Mouse (Mus musculus): ENCODE data around the gene Mrpl55. TPM values are rescaled to one million over a fixed set of nuclear protein-coding genes. Genes with fewer than 3 reads are reported as not detected.
"Not testable (repeated sequence)": the region's sequence is repeated elsewhere in the genome, so short reads cannot be mapped to it uniquely, and the experiment has no call there.

The Mrpl55 gene
- polyA plus RNA-seq, 1 experiment from 2014 or later, result 97.1 TPM

- Histone ChIP-seq H3K27ac (peak overlapping the region; percentile 81), H3K27me3 (no peaks in the 10 kb centered on the region), H3K9ac (peak overlapping the region; percentile 87), H3K36me3 (peaks cover 44% of the 10 kb centered on the region), H3K4me2 (peak overlapping the region; percentile 83), H3K4me1 (peaks cover 13% of the 10 kb centered on the region), H3K4me3 (peak overlapping the region; percentile 86), H3K9me3 (no peaks in the 10 kb centered on the region)
- ATAC-seq (ENCODE audit: insufficient number of reproducible peaks, insufficient read depth, low FRiP score, low TSS enrichment, low read depth), result no peak
- WGBS, result 31% methylated on average over 16 of the region's 16 CpGs
Observed at GRCm38 (mm10) chr11:59201216-59202002, 877 bp upstream of the Mrpl55 start.

DNA sequence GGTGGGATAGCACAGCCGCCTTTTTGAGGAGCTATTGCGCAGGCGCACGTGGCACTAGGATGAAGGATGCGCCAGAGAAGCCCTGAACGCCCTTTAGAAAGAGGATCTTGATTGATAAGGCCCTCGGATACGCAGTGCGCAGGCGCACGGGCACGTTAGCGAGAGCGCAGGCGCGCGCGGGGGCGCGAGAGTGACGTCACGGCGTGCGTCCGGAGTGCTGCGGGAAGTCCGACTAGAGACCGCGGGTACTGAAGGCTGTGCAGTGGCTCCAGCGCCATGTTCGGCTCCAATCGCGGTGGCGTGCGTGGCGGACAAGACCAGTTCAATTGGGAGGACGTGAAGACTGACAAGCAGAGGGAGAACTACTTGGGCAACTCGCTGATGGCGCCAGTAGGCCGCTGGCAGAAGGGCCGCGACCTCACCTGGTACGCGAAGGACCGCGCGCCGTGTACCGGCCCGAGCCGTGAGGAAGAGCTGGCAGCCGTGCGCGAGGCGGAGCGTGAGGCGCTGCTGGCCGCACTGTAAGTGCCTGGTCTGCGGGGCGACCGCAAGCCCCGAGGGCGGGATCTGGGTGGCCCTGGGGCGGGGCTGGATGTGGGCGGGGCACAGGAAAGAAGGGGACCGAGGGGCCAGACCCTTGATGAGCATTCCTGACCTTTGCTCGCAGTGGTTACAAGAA, 6.0 kb downstream of the Mrpl55 start, which contains the start of gene 2310033P09Rik:
Gene 2310033P09Rik, plus strand, starts transcription at position 169 of the 679 bp plus-strand sequence.
- H3K27ac ChIP-seq, result peak within 1 kb of the TSS; percentile 95
- peak within 1 kb of the TSS; percentile 78 for H3K4me2 ChIP-seq
- peaks cover 66% of the 10 kb centered on the region for H3K36me3 ChIP-seq
- H3K4me3 ChIP-seq, result peak within 1 kb of the TSS; percentile 92
- H3K9ac ChIP-seq, result peak within 1 kb of the TSS; percentile 90
- no peaks in the 10 kb centered on the region for H3K9me3 ChIP-seq
- H3K27me3 ChIP-seq, result no peaks in the 10 kb centered on the region
- ATAC-seq (ENCODE audit: insufficient number of reproducible peaks, insufficient read depth, low FRiP score, low TSS enrichment, low read depth), result peak; percentile 68
- under 1% methylated on average over 65 of the region's 67 CpGs for WGBS
- peaks cover 18% of the 10 kb centered on the region for H3K4me1 ChIP-seq

DNA sequence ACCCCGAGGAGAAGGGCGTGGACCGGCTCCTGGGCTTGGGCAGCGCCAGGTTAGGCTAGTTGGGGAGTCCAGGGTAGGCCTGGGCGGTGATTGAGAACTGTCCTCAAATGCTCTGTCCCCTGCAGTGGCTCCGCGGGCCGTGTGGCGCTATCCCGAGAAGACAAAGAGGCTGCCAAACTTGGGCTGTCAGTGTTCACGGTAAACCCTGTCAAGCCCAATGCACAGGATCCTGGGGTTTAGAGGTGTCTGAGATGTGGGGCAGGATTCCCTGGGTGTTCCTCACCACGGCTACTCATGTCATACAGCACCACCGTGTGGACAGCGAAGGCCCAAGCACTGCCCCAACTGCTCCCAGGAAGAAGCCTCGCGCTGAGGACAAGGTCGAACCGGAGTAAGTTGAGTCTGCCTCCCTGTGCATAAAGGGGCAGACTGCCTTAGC, 6.7 kb downstream of the Mrpl55 start:
- WGBS, result 9% methylated on average over 18 of the region's 18 CpGs
- ATAC-seq (ENCODE audit: insufficient number of reproducible peaks, insufficient read depth, low FRiP score, low TSS enrichment, low read depth), result 0 out of 2 replicates have a peak, but pooled peaks have one; percentile 21
- Histone ChIP-seq H3K27me3 (no peaks in the 10 kb centered on the region), H3K4me1 (peaks cover 18% of the 10 kb centered on the region), H3K9me3 (no peaks in the 10 kb centered on the region), H3K4me2 (peak overlapping the region; percentile 78), H3K9ac (peak overlapping the region; percentile 90), H3K36me3 (peaks cover 68% of the 10 kb centered on the region), H3K4me3 (peak overlapping the region; percentile 92), H3K27ac (peak overlapping the region; percentile 95)

DNA sequence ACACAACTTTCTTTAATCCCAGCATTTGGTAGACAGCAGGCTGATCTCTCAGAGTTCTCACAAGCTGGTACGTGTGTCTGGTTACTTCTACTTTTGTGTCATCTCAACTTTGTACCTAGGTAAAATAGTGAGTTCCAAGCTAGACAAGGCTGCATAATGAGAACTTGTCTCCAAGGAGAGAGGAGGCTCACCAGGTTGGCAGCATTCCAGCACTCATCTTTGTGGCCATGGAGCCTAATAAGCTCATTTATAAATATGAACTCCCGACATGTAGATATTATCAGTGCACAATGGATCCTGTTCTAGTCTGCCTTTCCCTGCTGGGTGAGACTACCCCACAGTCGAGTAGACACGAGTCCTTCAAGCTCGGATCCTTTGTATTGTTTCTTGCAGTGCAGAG, 7.3 kb downstream of the Mrpl55 start:
- Histone ChIP-seq H3K27ac (no peak overlapping the region), H3K4me3 (peak overlapping the region; percentile 92), H3K27me3 (no peaks in the 10 kb centered on the region), H3K9ac (peak overlapping the region; percentile 90; the same call in 1 of the 2 replicates), H3K4me2 (peak overlapping the region; percentile 78), H3K36me3 (peaks cover 66% of the 10 kb centered on the region), H3K4me1 (peaks cover 18% of the 10 kb centered on the region), H3K9me3 (no peaks in the 10 kb centered on the region)
- 70% methylated on average over 5 of the region's 5 CpGs for WGBS
- ATAC-seq (ENCODE audit: insufficient number of reproducible peaks, insufficient read depth, low FRiP score, low TSS enrichment, low read depth), result no peak

DNA sequence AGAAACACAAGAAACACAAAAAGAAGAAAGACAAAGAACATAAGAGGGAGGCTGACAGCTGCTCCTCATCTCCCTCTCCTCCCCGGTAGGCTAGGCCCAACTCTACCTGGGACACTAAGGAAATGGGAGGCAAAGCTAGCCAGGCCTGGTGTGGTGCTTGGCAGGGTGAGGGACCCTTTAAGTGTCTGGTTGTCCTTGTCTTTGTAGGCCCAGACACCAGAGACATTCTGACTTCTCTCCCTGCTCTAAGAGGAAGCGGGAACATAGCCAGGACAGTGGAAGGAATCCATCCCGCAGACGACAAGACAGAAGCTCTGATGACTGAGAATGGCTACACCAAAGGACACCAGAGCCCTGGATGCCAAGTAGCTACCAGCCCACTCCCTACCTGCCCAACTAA, 7.7 kb downstream of the Mrpl55 start:
- H3K4me3 ChIP-seq, result no peak overlapping the region
- WGBS, result 86% methylated on average over 4 of the region's 4 CpGs
- peak overlapping the region; percentile 78; the same call in 1 of the 2 replicates for H3K4me2 ChIP-seq
- H3K36me3 ChIP-seq, result peaks cover 66% of the 10 kb centered on the region
- no peaks in the 10 kb centered on the region for H3K27me3 ChIP-seq
- no peak for ATAC-seq (ENCODE audit: insufficient number of reproducible peaks, insufficient read depth, low FRiP score, low TSS enrichment, low read depth)
- no peak overlapping the region for H3K9ac ChIP-seq
- peaks cover 18% of the 10 kb centered on the region for H3K4me1 ChIP-seq
- no peak overlapping the region for H3K27ac ChIP-seq
- H3K9me3 ChIP-seq, result no peaks in the 10 kb centered on the region

- H3K4me3 ChIP-seq; H3K9ac ChIP-seq; H3K27me3 ChIP-seq; ATAC-seq (ENCODE audit: insufficient number of reproducible peaks, insufficient read depth, low FRiP score, low TSS enrichment, low read depth); H3K27ac ChIP-seq; H3K9me3 ChIP-seq; H3K4me2 ChIP-seq: not testable (repeated sequence)
- Histone ChIP-seq H3K4me1 (peaks cover 18% of the 10 kb centered on the region), H3K36me3 (peaks cover 56% of the 10 kb centered on the region)
- 90% methylated on average over 9 of the region's 9 CpGs for WGBS
Observed at GRCm38 (mm10) chr11:59211561-59211960, 9.3 kb downstream of the Mrpl55 start.

DNA sequence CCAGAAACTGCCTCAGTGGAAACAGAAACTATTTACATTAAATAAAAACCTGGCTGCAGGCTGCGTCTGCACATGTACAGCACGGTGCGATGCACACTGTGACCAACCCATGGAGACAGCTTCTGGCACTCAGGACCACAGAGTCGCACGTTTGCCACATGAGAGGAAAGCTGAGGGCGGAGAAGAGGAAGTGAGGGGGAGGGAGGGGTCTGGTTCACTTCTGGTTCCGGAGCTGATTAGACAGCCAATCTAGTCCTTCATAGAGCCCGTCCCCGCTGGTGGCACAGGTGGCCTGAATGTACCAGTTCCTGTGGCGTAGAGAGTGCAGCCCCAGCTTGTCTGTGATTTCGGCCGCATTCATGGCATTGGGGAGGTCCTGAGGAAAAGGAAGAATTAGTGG, 10.0 kb downstream of the Mrpl55 start:
- not testable (repeated sequence) for H3K4me2 ChIP-seq; ATAC-seq (ENCODE audit: insufficient number of reproducible peaks, insufficient read depth, low FRiP score, low TSS enrichment, low read depth); H3K27me3 ChIP-seq; H3K9ac ChIP-seq; H3K4me3 ChIP-seq; H3K27ac ChIP-seq; H3K9me3 ChIP-seq
- Histone ChIP-seq H3K4me1 (peaks cover 23% of the 10 kb centered on the region), H3K36me3 (peaks cover 54% of the 10 kb centered on the region)
- WGBS, result 75% methylated on average over 12 of the region's 12 CpGs

GRCm38 (mm10) chr11:59212892-59213494, 10.7 kb downstream of the Mrpl55 start:
- no peak for ATAC-seq (ENCODE audit: insufficient number of reproducible peaks, insufficient read depth, low FRiP score, low TSS enrichment, low read depth)
- Histone ChIP-seq H3K27ac (no peak overlapping the region), H3K9ac (no peak overlapping the region), H3K9me3 (no peaks in the 10 kb centered on the region), H3K36me3 (peaks cover 59% of the 10 kb centered on the region), H3K4me3 (no peak overlapping the region), H3K27me3 (no peaks in the 10 kb centered on the region), H3K4me1 (peaks cover 28% of the 10 kb centered on the region), H3K4me2 (no peak overlapping the region)
- WGBS, result 90% methylated on average over 12 of the region's 12 CpGs

GRCm38 (mm10) chr11:59216955-59217354, 14.7 kb downstream of the Mrpl55 start:
- H3K27ac ChIP-seq, result no peak overlapping the region
- H3K4me3 ChIP-seq, result no peak overlapping the region
- WGBS, result 89% methylated on average over 3 of the region's 3 CpGs
- H3K9ac ChIP-seq, result no peak overlapping the region
- H3K4me2 ChIP-seq, result no peak overlapping the region
- no peaks in the 10 kb centered on the region for H3K27me3 ChIP-seq
- peaks cover 32% of the 10 kb centered on the region for H3K4me1 ChIP-seq
- H3K9me3 ChIP-seq, result no peaks in the 10 kb centered on the region
- ATAC-seq (ENCODE audit: insufficient number of reproducible peaks, insufficient read depth, low FRiP score, low TSS enrichment, low read depth), result no peak
- H3K36me3 ChIP-seq, result peaks cover 57% of the 10 kb centered on the region

GRCm38 (mm10) chr11:59218389-59218998, 16.2 kb downstream of the Mrpl55 start:
- Histone ChIP-seq H3K9ac (no peak overlapping the region), H3K4me2 (peak overlapping the region; percentile 26), H3K9me3 (no peaks in the 10 kb centered on the region), H3K4me1 (peaks cover 45% of the 10 kb centered on the region), H3K27ac (peak overlapping the region; percentile 53; the same call in 1 of the 2 replicates), H3K36me3 (peaks cover 48% of the 10 kb centered on the region), H3K4me3 (no peak overlapping the region), H3K27me3 (no peaks in the 10 kb centered on the region)
- 62% methylated on average over 4 of the region's 4 CpGs for WGBS
- no peak for ATAC-seq (ENCODE audit: insufficient number of reproducible peaks, insufficient read depth, low FRiP score, low TSS enrichment, low read depth)

GRCm38 (mm10) chr11:59219064-59219463, 16.8 kb downstream of the Mrpl55 start:
- Histone ChIP-seq H3K4me3 (no peak overlapping the region), H3K9me3 (no peaks in the 10 kb centered on the region), H3K4me1 (peaks cover 51% of the 10 kb centered on the region), H3K9ac (no peak overlapping the region), H3K4me2 (0 out of 2 replicates have a peak overlapping the region, but pooled peaks have one; percentile 26), H3K27ac (peak overlapping the region; percentile 53; the same call in 1 of the 2 replicates), H3K36me3 (peaks cover 51% of the 10 kb centered on the region), H3K27me3 (no peaks in the 10 kb centered on the region)
- no peak for ATAC-seq (ENCODE audit: insufficient number of reproducible peaks, insufficient read depth, low FRiP score, low TSS enrichment, low read depth)

All from embryonic facial prominence, embryonic 13.5 days (tissue).